8 mouse cellular contexts compared by ENCODE assay signal in genomic region chr12:104865166-104865535, GRCm38 (mm10). TPM values are rescaled to one million over a fixed set of nuclear protein-coding genes. Genes with fewer than 3 reads are reported as not detected.
A peak's percentile ranks its signal among the peaks of the same experiment; 100 is the strongest.
DNase-seq lines count a peak whose midpoint lies in the region; ATAC-seq and TF ChIP-seq lines count a peak whose summit lies in the region.

No protein-coding gene starts in this region.

- intact Hi-C loops in gastrocnemius, postnatal 14 days (cut with DNase I; ENCODE audit: low total_unique reads): no loop called here

- H3K9me3 ChIP-seq in embryonic facial prominence, embryonic 15.5 days (replicated peaks): no peaks in the 10 kb centered on the region
- H3K9me3 ChIP-seq in limb, embryonic 11.5 days (ENCODE audit: control insufficient read depth, low read length): no peaks in the 10 kb centered on the region

- 0 out of 2 replicates have a peak, but pooled peaks have one; percentile 21 for ATAC-seq in embryonic facial prominence, embryonic 15.5 days (ENCODE audit: insufficient number of reproducible peaks, low FRiP score, low TSS enrichment, low read depth)
- ATAC-seq in limb, embryonic 11.5 days (ENCODE audit: insufficient number of reproducible peaks, low FRiP score, low TSS enrichment, low read depth): peak; percentile 48; the same call in 1 of the 2 replicates

- 4% methylated on average over 7 of the region's 10 CpGs for WGBS in liver, adult 2 months
- WGBS in embryonic facial prominence, embryonic 15.5 days: 0% methylated on average over 7 of the region's 10 CpGs
- WGBS in limb, embryonic 11.5 days: 2% methylated on average over 7 of the region's 10 CpGs
- WGBS in olfactory bulb, adult 2 months: 0% methylated on average over 10 of the region's 10 CpGs

- peaks cover 30% of the 10 kb centered on the region for H3K4me1 ChIP-seq in liver, adult 2 months (ENCODE audit: control insufficient read depth, insufficient read depth, low read length)
- H3K4me1 ChIP-seq in embryonic facial prominence, embryonic 15.5 days: peaks cover 11% of the 10 kb centered on the region
- H3K4me1 ChIP-seq in limb, embryonic 11.5 days (ENCODE audit: control insufficient read depth, insufficient read depth, low read length): no peaks in the 10 kb centered on the region
- peaks cover 11% of the 10 kb centered on the region for H3K4me1 ChIP-seq in olfactory bulb, adult 2 months (ENCODE audit: control insufficient read depth, insufficient read depth, low read length)

- peak overlapping the region; percentile 39; the same call in 1 of the 2 replicates for H3K4me3 ChIP-seq in liver, adult 2 months (ENCODE audit: insufficient read depth, low read depth, low read length)
- H3K4me3 ChIP-seq in embryonic facial prominence, embryonic 15.5 days (replicated peaks): peak overlapping the region; percentile 70
- H3K4me3 ChIP-seq in limb, embryonic 11.5 days (ENCODE audit: low read depth, low read length): peak overlapping the region; percentile 89
- H3K4me3 ChIP-seq in olfactory bulb, adult 2 months (ENCODE audit: insufficient read depth, low read depth, low read length): peak overlapping the region; percentile 35

- H3K4me2 ChIP-seq in embryonic facial prominence, embryonic 15.5 days (replicated peaks): peak overlapping the region; percentile 86
- peak overlapping the region; percentile 95 for H3K4me2 ChIP-seq in limb, embryonic 11.5 days (ENCODE audit: low read depth, severe bottlenecking)

- no peak for TF ChIP-seq POLR2A in liver, adult 2 months (IDR thresholded peaks at IDR 0.05; ENCODE audit: extremely low read depth, insufficient read depth, low read length)
- TF ChIP-seq POLR2A in olfactory bulb, adult 2 months (IDR thresholded peaks at IDR 0.05; ENCODE audit: insufficient read depth, low read depth, low read length): no peak

- H3K9ac ChIP-seq in liver, adult 2 months (ENCODE audit: low read depth, low read length): peak overlapping the region; percentile 49
- peak overlapping the region; percentile 78 for H3K9ac ChIP-seq in embryonic facial prominence, embryonic 15.5 days
- peak overlapping the region; percentile 89 for H3K9ac ChIP-seq in limb, embryonic 11.5 days (ENCODE audit: low read length)

- no peak overlapping the region for H3K27ac ChIP-seq in liver, adult 2 months (replicated peaks; ENCODE audit: insufficient read depth, low read depth, low read length)
- no peak overlapping the region for H3K27ac ChIP-seq in embryonic facial prominence, embryonic 15.5 days (replicated peaks)
- peak overlapping the region; percentile 59; the same call in 1 of the 2 replicates for H3K27ac ChIP-seq in limb, embryonic 11.5 days (replicated peaks; ENCODE audit: low read depth, low read length)
- H3K27ac ChIP-seq in olfactory bulb, adult 2 months (ENCODE audit: insufficient read depth, low read depth, low read length): no peak overlapping the region

- TF ChIP-seq CTCF in liver, adult 2 months (IDR thresholded peaks at IDR 0.05; ENCODE audit: low read depth, low read length): no peak
- TF ChIP-seq CTCF in olfactory bulb, adult 2 months (IDR thresholded peaks at IDR 0.05; ENCODE audit: insufficient read depth, low read depth, low read length): no peak

- H3K36me3 ChIP-seq in liver, adult 2 months (ENCODE audit: control insufficient read depth, insufficient read depth, low read length): no peaks in the 10 kb centered on the region
- no peaks in the 10 kb centered on the region for H3K36me3 ChIP-seq in embryonic facial prominence, embryonic 15.5 days
- no peaks in the 10 kb centered on the region for H3K36me3 ChIP-seq in limb, embryonic 11.5 days (ENCODE audit: control insufficient read depth, insufficient read depth, low read length)

- no peaks in the 10 kb centered on the region for H3K27me3 ChIP-seq in liver, adult 2 months (ENCODE audit: control insufficient read depth, insufficient read depth, low read length)
- no peaks in the 10 kb centered on the region for H3K27me3 ChIP-seq in embryonic facial prominence, embryonic 15.5 days
- no peaks in the 10 kb centered on the region for H3K27me3 ChIP-seq in limb, embryonic 11.5 days (ENCODE audit: control insufficient read depth, insufficient read depth, low read length)

- peaks cover 30% of the 10 kb centered on the region for H3K79me2 ChIP-seq in liver, adult 2 months (ENCODE audit: control insufficient read depth, insufficient read depth, low read length)

- no peak for DNase-seq in liver, adult 2 months (ENCODE audit: extremely low read depth, low read depth, low spot score)
- no peak for DNase-seq in liver
- peak; percentile 49 for DNase-seq in limb, embryonic 11.5 days (ENCODE audit: low spot score)
- no peak for DNase-seq in spleen, postnatal 10 days (ENCODE audit: low spot score in 2 of 2)
- no peak for DNase-seq in gastrocnemius, postnatal 14 days
- DNase-seq in right cerebral cortex, postnatal 10 days (ENCODE audit: low spot score in 2 of 2): no peak

RNA-seq across cellular contexts. Expression of gene Clmn, which starts 0.3 kb away (rescaled TPM):
- total RNA-seq in liver, adult 2 months (2014; rRNA removed): 20.4 and 22.4 TPM in 2 replicates
- polyA plus RNA-seq in liver, adult 2 months (2012; rRNA removed): 12.1 and 13.7 TPM in 2 replicates
- polyA plus RNA-seq in embryonic facial prominence, embryonic 15.5 days (2015; fragmentation: Nextera tagmentation; extraction: Ambion mirVana): 3.4 and 4.1 TPM in 2 replicates
- polyA plus RNA-seq in limb, embryonic 11.5 days (2014; fragmentation: Nextera tagmentation; extraction: Ambion mirVana): 5.9 and 6.3 TPM in 2 replicates
- polyA plus RNA-seq in olfactory bulb, adult 2 months (2012; ENCODE audit: insufficient read depth, insufficient read length, low replicate concordance, missing spikeins): not detected in 2 replicates
- 1 to 10 TPM; 2.3 to 2.5 TPM for total RNA-seq in gastrocnemius, postnatal 14 days (2021)

Comparison
In these comparisons a context has a peak if more than half of its experiments do, and no peak if none do; other contexts are left out.
1. H3K4me3 ChIP-seq: peak in every context shown above with its lines; median percentile 89 in limb, embryonic 11.5 days; 70 in embryonic facial prominence, embryonic 15.5 days; 39 in liver, adult 2 months; 35 in olfactory bulb, adult 2 months.